Mouse (Mus musculus) ES-Bruce4 (cell line): ENCODE measurements around the gene Slc35f1. TPM values are rescaled to one million over a fixed set of nuclear protein-coding genes. Genes with fewer than 3 reads are reported as not detected.

Experiments used
- H3K27ac ChIP-seq: 2 replicates; pipeline ENCODE4 v1.5.1; 2012; ENCODE audit warnings: low read length, inconsistent platforms; ENCODE audit not compliant: insufficient read depth
- H3K27me3 ChIP-seq: 2 replicates; pipeline ENCODE4 v1.6.1; 2012; ENCODE audit warnings: mild to moderate bottlenecking, low read length, inconsistent platforms; ENCODE audit not compliant: control insufficient read depth, poor library complexity, insufficient read depth, severe bottlenecking
- H3K36me3 ChIP-seq: 2 replicates; pipeline ENCODE4 v1.6.1; 2012; ENCODE audit warnings: inconsistent platforms, mild to moderate bottlenecking, low read length, moderate library complexity; ENCODE audit not compliant: control insufficient read depth, poor library complexity, insufficient read depth, severe bottlenecking
- H3K4me1 ChIP-seq: one replicate; pipeline ENCODE4 v1.8.1; 2011; ENCODE audit warnings: low read length; ENCODE audit not compliant: control insufficient read depth, insufficient read depth
- H3K4me3 ChIP-seq: 2 replicates; pipeline ENCODE4 v1.5.1; 2011; ENCODE audit warnings: low read depth, mild to moderate bottlenecking, low read length
- H3K9ac ChIP-seq: 2 replicates; pipeline ENCODE4 v1.6.1; 2012; ENCODE audit warnings: low read depth, mild to moderate bottlenecking, inconsistent platforms; ENCODE audit not compliant: poor library complexity, severe bottlenecking
- H3K9me3 ChIP-seq: replicated peaks from 2 replicates; pipeline ENCODE4 v1.6.1; 2012; ENCODE audit warnings: mild to moderate bottlenecking, low read length, inconsistent platforms; ENCODE audit not compliant: control insufficient read depth, poor library complexity, insufficient read depth, severe bottlenecking
- CTCF ChIP-seq: IDR thresholded peaks from one replicate; pipeline ENCODE4 v1.8.1; 2011; ENCODE audit warnings: low read depth, low read length
- EP300 ChIP-seq: IDR thresholded peaks from 2 replicates; pipeline ENCODE4 v1.6.1; 2011; ENCODE audit warnings: low read depth, low read length; ENCODE audit not compliant: insufficient read depth
- POLR2A ChIP-seq: IDR thresholded peaks from one replicate; pipeline ENCODE4 v1.8.1; 2011; ENCODE audit warnings: low read length; ENCODE audit not compliant: insufficient read depth
- polyA plus RNA-seq: library from polyadenylated mRNA; stranded (reverse); fragments of >200 nt; gene quantifications from 2 replicates; pipeline ENCODE4 v1.2.4, GENCODE M21; 2011; ENCODE audit warnings: low read depth; ENCODE audit not compliant: missing spikeins, insufficient read depth, insufficient read length

Slc35f1 gene
- polyA plus RNA-seq: 1.1 and 1.2 TPM in 2 replicates

DNA sequence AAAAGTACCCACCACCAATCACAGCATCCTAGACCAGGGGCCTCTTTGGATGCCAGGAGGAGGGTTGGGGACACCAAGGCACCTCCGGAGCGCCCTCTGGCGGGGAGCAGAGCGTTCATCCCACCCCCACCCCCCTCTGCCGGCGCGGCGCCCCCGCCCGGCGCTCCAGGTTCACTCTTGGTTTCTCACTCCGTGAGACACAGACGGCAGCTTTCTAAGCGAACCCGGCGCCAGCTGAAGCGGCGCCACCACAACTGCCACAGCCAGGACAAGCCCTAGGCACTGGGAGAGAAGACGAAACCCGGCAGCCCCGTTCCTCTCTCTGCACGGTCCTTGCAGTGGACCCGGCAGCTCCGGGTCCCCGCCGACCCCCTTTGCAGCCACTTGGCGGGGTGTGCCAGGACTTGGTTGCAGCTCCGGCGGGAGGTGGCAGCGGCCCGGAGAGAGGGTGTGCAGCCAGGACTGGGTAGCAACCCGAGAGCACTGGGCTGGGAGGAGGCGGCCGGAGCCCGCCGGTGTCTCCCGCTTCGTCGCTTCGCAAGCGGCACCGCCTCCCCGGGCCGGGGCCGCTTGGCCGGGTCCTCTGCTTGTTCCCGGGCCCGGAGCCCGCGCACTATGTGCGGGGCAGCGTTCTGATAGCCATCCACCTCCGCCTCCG is at the start of gene Slc35f1:
Slc35f1 (plus strand) TSS at position 200 of the 658 bp plus-strand sequence.
- no peaks in the 10 kb centered on the region for H3K4me1 ChIP-seq
- H3K27ac ChIP-seq: no peak within 1 kb of the TSS
- peaks cover 1% of the 10 kb centered on the region; the same call in 1 of the 2 replicates for H3K27me3 ChIP-seq
- peak within 1 kb of the TSS; percentile 60 for H3K4me3 ChIP-seq
- H3K9me3 ChIP-seq: no peaks in the 10 kb centered on the region
- H3K9ac ChIP-seq: peak within 1 kb of the TSS; percentile 39
- TF ChIP-seq POLR2A (no peak), CTCF (peak; percentile 72), EP300 (no peak)
- no peaks in the 10 kb centered on the region for H3K36me3 ChIP-seq

DNA sequence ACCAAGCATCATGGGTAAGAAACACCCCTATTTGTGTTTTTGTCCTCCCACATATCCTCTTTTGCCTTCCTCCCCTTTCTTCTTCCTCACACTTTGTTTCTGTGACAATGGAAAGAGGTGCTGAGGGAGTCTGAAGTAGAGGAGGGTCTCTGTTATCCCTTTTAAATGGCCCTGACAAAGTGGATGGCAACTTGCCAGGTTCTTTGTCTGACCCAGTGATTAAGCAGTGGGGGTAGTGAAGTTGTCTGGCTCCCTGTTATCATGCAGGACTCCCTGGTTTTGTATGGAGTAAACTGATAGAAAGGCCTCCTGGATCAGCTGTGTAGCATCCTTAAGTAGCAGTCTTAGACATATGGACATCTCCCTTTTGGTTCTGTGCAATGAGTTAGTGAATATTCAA is 19.1 kb upstream of the Slc35f1 start:
- no peaks in the 10 kb centered on the region for H3K4me1 ChIP-seq
- H3K27me3 ChIP-seq: no peaks in the 10 kb centered on the region
- H3K27ac ChIP-seq: no peak overlapping the region
- H3K9ac ChIP-seq: no peak overlapping the region
- no peak for TF ChIP-seq EP300
- TF ChIP-seq CTCF: no peak
- TF ChIP-seq POLR2A: no peak
- 0 out of 2 replicates have a peak, but pooled peaks cover 2% of the 10 kb centered on the region for H3K9me3 ChIP-seq
- H3K36me3 ChIP-seq: no peaks in the 10 kb centered on the region
- no peak overlapping the region for H3K4me3 ChIP-seq

DNA sequence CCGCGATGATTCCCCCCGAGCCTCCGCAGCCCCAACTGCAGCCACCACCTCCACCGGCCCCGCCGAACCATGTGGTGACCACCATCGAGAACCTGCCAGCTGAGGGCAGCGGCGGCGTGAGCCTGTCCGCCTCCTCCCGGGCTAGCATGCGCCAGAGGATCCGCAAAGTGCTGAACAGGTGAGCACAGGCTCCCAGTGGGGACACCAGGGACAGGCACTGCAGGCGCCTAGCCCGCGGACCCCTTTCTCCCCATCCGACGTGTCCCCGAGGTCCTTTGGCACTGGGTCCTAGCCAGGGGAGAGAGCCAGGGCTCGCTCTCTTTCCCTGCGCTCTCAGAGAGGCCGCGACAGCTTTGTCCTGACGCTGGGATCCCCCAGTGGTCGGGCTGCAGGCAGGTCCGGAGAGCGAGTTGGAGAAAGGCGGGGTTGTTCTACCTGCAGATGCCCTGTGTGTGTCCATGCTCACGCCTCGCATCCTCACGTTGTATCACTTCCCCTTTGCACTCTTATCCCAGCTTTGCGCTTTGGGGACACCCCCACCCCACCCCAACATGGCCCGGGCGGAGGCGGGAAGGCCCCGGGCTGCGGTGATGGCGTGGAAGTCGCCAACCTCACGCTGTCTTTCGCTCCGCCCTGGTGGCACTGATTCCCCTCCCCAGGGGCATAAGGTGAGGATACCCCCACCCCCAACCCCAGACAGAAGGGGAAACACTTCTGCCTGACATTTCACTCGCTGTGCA is 829 bp downstream of the Slc35f1 start:
- Histone ChIP-seq H3K36me3 (no peaks in the 10 kb centered on the region), H3K4me1 (no peaks in the 10 kb centered on the region), H3K4me3 (peak overlapping the region; percentile 60), H3K27me3 (peaks cover 1% of the 10 kb centered on the region; the same call in 1 of the 2 replicates), H3K9me3 (no peaks in the 10 kb centered on the region), H3K27ac (no peak overlapping the region), H3K9ac (peak overlapping the region; percentile 39)
- TF ChIP-seq CTCF (no peak), EP300 (no peak)

DNA sequence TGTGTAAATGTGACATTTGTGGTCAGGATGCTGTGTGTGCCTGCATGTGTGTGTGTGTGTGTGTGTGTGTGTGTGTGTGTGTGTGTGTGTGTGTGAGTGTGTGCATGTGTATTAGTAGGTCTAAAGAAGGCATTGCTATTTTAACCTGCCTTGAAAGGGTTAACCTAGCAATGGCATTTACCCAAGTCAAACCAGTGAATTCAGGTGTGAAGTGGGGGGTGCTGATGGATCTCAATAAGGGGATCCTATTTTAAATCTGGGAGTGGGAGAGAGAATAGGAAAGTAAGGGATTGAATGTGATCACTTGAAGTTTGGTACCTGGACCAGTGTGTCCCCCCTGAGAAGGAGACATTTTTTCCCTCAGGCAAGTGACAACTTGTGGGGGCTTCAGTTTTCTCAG is 13.4 kb downstream of the Slc35f1 start:
- H3K9me3 ChIP-seq: no peaks in the 10 kb centered on the region; the same call in 1 of the 2 replicates
- no peaks in the 10 kb centered on the region for H3K4me1 ChIP-seq
- TF ChIP-seq CTCF: no peak
- no peak for TF ChIP-seq POLR2A
- TF ChIP-seq EP300: no peak
- H3K27ac ChIP-seq: no peak overlapping the region
- H3K36me3 ChIP-seq: no peaks in the 10 kb centered on the region
- H3K4me3 ChIP-seq: no peak overlapping the region
- H3K27me3 ChIP-seq: peaks cover 1% of the 10 kb centered on the region; the same call in 1 of the 2 replicates
- H3K9ac ChIP-seq: no peak overlapping the region

DNA sequence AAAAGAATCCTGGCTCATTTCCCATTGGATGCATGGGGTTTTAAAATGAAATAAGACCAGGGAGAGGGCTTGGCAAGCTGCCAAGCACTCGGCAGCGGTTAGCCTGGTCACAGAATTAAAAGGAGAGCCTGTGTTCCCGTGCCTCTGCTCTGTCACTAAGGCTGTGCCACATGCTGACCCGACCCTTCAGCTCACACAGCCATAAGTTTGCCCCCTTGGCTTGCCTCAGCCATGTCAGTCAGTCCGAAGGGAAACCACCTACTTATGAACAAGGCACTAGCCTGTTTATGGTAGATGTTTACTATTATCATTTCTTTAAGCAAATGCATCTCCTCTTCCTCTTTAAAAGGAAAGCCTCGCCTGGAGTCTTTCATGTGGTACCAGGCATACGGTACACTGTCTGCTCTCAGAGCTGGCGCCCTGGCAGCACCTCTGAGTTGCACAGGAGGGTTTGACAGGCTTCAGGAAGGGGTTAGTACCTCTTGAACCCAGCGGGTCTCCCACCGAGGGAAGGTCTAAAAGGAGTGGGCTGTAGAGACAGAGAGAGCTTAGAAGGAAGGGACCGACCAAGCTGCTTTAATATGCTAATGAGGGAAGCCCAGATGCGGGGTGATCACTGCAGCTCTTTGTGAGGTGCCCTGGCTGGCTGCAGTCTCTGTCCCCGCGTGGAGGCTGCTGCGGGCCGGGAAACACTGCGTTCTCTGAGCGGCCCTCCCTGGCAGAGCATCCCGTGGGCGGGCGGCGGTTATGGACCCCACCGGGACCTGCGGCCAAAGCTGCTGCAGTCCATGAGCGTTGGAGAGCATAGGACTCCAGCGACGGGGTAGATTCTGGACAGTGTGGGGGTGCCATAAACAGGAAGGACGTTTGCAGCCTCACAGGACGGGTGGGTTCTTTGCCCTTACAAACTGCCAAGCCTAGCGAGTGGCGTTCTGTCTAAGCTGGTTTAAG is 14.0 kb downstream of the Slc35f1 start:
- H3K27me3 ChIP-seq: peaks cover 1% of the 10 kb centered on the region; the same call in 1 of the 2 replicates
- H3K4me3 ChIP-seq: peak overlapping the region; percentile 48
- no peaks in the 10 kb centered on the region; the same call in 1 of the 2 replicates for H3K9me3 ChIP-seq
- H3K4me1 ChIP-seq: no peaks in the 10 kb centered on the region
- no peak overlapping the region for H3K9ac ChIP-seq
- no peaks in the 10 kb centered on the region for H3K36me3 ChIP-seq
- TF ChIP-seq CTCF (no peak), POLR2A (no peak), EP300 (no peak)
- H3K27ac ChIP-seq: no peak overlapping the region
